Mouse (Mus musculus): ENCODE data around the gene H6pd.

- TF ChIP-seq CTCF (IDR thresholded peaks at IDR 0.05; ENCODE audit: low read depth) (no peak), EP300 (optimal IDR thresholded peaks at IDR 0.05) (no peak)
Measured at GRCm38 (mm10) chr4:149965672-149966071, 43.2 kb downstream of the H6pd start.
